Mouse (Mus musculus): ENCODE measurements around the gene Galnt11. TPM values are rescaled to one million over a fixed set of nuclear protein-coding genes. Genes with fewer than 3 reads are reported as not detected.

The Galnt11 gene
- polyA plus RNA-seq, 1 experiment = 5.2 TPM

DNA sequence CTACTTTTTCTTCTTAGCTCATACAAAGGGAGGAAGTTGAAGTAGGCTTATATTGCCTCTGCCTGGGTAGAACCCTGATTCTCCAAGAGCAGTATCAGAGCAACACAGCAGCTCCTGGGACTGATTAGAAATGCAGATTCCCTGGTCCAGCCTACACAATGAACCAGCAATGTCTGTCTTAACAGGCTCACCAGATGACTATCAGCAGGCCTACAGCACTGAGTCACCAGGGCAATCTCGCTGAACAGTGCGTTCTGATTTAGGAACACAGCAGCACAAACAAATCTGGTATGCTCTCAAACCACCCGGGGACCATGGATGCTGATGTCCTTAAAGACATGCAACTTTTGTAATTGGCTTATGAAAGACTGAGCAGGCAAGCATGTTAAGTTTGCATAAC, 75.1 kb downstream of the Galnt11 start:
- no peak overlapping the region; the same call in 1 of the 2 replicates for H3K27ac ChIP-seq (ENCODE audit: control insufficient read depth, insufficient read depth, low read depth, low read length)
- no peaks in the 10 kb centered on the region for H3K4me1 ChIP-seq (ENCODE audit: control insufficient read depth, insufficient read depth, low read length)
- no peaks in the 10 kb centered on the region for H3K36me3 ChIP-seq (ENCODE audit: control insufficient read depth, insufficient read depth, low read length)
- H3K4me3 ChIP-seq (ENCODE audit: control insufficient read depth, low read depth, low read length) = no peak overlapping the region
- TF ChIP-seq CTCF (IDR thresholded peaks at IDR 0.05; ENCODE audit: control insufficient read depth, insufficient read depth, insufficient replicate concordance, low read depth, low read length) = no peak
- H3K27me3 ChIP-seq (ENCODE audit: control insufficient read depth, insufficient read depth, low read length) = no peaks in the 10 kb centered on the region

DNA sequence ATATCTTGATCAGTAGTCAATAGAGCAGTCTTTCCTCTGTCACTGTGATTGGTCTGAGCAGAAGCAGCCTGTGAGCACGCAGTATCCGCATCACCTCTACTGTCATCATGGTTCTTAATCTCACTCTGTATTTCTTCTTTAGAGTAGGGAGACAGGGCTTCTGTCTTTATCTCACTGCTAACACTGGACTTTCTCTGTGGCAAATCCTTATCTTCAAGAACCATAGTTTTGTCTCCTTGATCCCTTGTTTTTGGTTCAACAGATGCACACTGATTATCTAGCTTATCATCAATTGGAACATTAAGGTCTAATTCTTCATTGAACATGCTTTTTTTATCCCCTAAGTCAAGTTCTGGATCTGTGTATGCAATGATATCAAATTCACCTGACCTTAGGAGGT, 88.5 kb downstream of the Galnt11 start:
- Histone ChIP-seq H3K36me3 (ENCODE audit: control insufficient read depth, insufficient read depth, low read length) (no peaks in the 10 kb centered on the region; the same call in 1 of the 2 replicates), H3K27me3 (ENCODE audit: control insufficient read depth, insufficient read depth, low read length) (no peaks in the 10 kb centered on the region), H3K4me3 (ENCODE audit: control insufficient read depth, low read depth, low read length) (no peak overlapping the region), H3K4me1 (ENCODE audit: control insufficient read depth, insufficient read depth, low read length) (no peaks in the 10 kb centered on the region), H3K27ac (ENCODE audit: control insufficient read depth, insufficient read depth, low read depth, low read length) (no peak overlapping the region)
- TF ChIP-seq CTCF (IDR thresholded peaks at IDR 0.05; ENCODE audit: control insufficient read depth, insufficient read depth, insufficient replicate concordance, low read depth, low read length) (no peak), POLR2A (IDR thresholded peaks at IDR 0.05; ENCODE audit: control insufficient read depth, low read depth, low read length) (no peak)

DNA sequence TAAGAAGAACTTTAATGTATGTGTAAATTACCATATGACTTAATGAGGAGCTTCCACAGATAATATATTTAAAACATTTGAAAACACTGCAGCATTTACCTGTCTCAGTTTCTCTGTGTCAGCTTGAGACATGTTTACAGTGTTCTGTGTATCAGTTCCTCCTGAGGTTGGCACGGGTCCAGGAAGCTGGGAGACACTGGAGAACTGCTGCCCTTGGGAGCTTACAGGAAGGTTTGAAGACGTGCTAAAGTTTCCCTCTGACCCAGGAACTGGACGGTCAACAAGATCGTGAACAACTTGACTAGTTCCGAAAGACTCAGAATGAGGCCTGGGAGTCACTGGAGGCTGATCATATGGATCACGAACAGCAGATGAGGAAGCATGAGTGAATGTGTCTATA, 92.2 kb downstream of the Galnt11 start:
- Histone ChIP-seq H3K4me3 (ENCODE audit: control insufficient read depth, low read depth, low read length) (no peak overlapping the region), H3K27ac (ENCODE audit: control insufficient read depth, insufficient read depth, low read depth, low read length) (no peak overlapping the region), H3K4me1 (ENCODE audit: control insufficient read depth, insufficient read depth, low read length) (no peaks in the 10 kb centered on the region), H3K36me3 (ENCODE audit: control insufficient read depth, insufficient read depth, low read length) (no peaks in the 10 kb centered on the region; the same call in none of the 2 replicates), H3K27me3 (ENCODE audit: control insufficient read depth, insufficient read depth, low read length) (no peaks in the 10 kb centered on the region)
- no peak for TF ChIP-seq POLR2A (IDR thresholded peaks at IDR 0.05; ENCODE audit: control insufficient read depth, low read depth, low read length)
- TF ChIP-seq CTCF (IDR thresholded peaks at IDR 0.05; ENCODE audit: control insufficient read depth, insufficient read depth, insufficient replicate concordance, low read depth, low read length) = no peak

Other genes starting within 250 kb of the Galnt11 start
- 133 and 149 TPM in 2 replicates for gene Prkag2, start 121.3 kb upstream of the Galnt11 start, polyA plus RNA-seq (2012; rRNA removed)
- 139 and 181 TPM in 2 replicates for gene Galntl5, start 40.4 kb upstream of the Galnt11 start, polyA plus RNA-seq (2012; rRNA removed)
- not detected in 2 replicates for gene E130116L18Rik, start 1.2 kb downstream of the Galnt11 start, polyA plus RNA-seq (2012; rRNA removed)